12 mouse cellular contexts compared by ENCODE assay signal in genomic region chr3:133163174-133163573, GRCm38 (mm10).
A peak's percentile ranks its signal among the peaks of the same experiment; 100 is the strongest.
DNase-seq lines count a peak whose midpoint lies in the region; ATAC-seq lines count a peak whose summit lies in the region.
"Had no signal": no experiment of that assay in that cellular context is flagged by ENCODE, and none has a peak within 500 bp of the region (broad histone marks: within the 10 kb centered on the region; RNA-seq: fewer than 3 reads in every experiment).

No protein-coding gene starts in this region.

- no peaks in the 10 kb centered on the region for H3K36me3 ChIP-seq in neural tube, embryonic 11.5 days (ENCODE audit: control insufficient read depth, insufficient read depth, low read length)
- H3K36me3 ChIP-seq in hindbrain, embryonic 14.5 days (replicated peaks; ENCODE audit: control insufficient read depth, insufficient read depth) = no peaks in the 10 kb centered on the region
- no peaks in the 10 kb centered on the region for H3K36me3 ChIP-seq in neural tube, embryonic 15.5 days

- H3K27ac ChIP-seq in neural tube, embryonic 11.5 days (ENCODE audit: low read depth, low read length) = no peak overlapping the region
- 0 out of 2 replicates have a peak overlapping the region, but pooled peaks have one; percentile 3 for H3K27ac ChIP-seq in hindbrain, embryonic 14.5 days
- H3K27ac ChIP-seq in neural tube, embryonic 15.5 days (replicated peaks) = no peak overlapping the region

- H3K9me3 ChIP-seq in neural tube, embryonic 11.5 days (ENCODE audit: control insufficient read depth, low read length) = no peaks in the 10 kb centered on the region
- no peaks in the 10 kb centered on the region for H3K9me3 ChIP-seq in hindbrain, embryonic 14.5 days (ENCODE audit: control insufficient read depth, low read length)
- no peaks in the 10 kb centered on the region for H3K9me3 ChIP-seq in neural tube, embryonic 15.5 days (replicated peaks)

- no peak overlapping the region for H3K4me3 ChIP-seq in neural tube, embryonic 11.5 days (ENCODE audit: low read depth, low read length)
- no peak overlapping the region for H3K4me3 ChIP-seq in hindbrain, embryonic 14.5 days (replicated peaks; ENCODE audit: low read length)
- no peak overlapping the region for H3K4me3 ChIP-seq in neural tube, embryonic 15.5 days (replicated peaks)

- peak; percentile 42 to 73 for DNase-seq in cerebellum, postnatal 14 days
- DNase-seq in cerebellum, adult 9-10 months = no peak
- no peak for DNase-seq in neural tube, embryonic 11.5 days (ENCODE audit: low spot score)
- DNase-seq in neural tube, embryonic 10.5 days (ENCODE audit: extremely low spot score, low spot score) = no peak
- DNase-seq in hindbrain, embryonic 14.5 days (ENCODE audit: low spot score) = peak; percentile 61
- DNase-seq in liver = no peak
- DNase-seq in heart, adult 9 months (ENCODE audit: low spot score in 2 of 2) = no peak
- DNase-seq: cerebellum, postnatal 36 days; thymus, postnatal 14 days had no signal

- no peaks in the 10 kb centered on the region for H3K27me3 ChIP-seq in neural tube, embryonic 11.5 days (ENCODE audit: control insufficient read depth, insufficient read depth, low read length)
- no peaks in the 10 kb centered on the region for H3K27me3 ChIP-seq in hindbrain, embryonic 14.5 days (ENCODE audit: control insufficient read depth, insufficient read depth, low read length)
- no peaks in the 10 kb centered on the region for H3K27me3 ChIP-seq in neural tube, embryonic 15.5 days (replicated peaks)

- peak; percentile 45; the same call in 1 of the 2 replicates for ATAC-seq in neural tube, embryonic 11.5 days (ENCODE audit: insufficient read depth, low FRiP score, low TSS enrichment)
- ATAC-seq in hindbrain, embryonic 14.5 days (ENCODE audit: low FRiP score) = peak; percentile 88
- peak; percentile 87 for ATAC-seq in neural tube, embryonic 15.5 days (ENCODE audit: low FRiP score)
- ATAC-seq: intestine, postnatal 0 days had no signal

- no peak overlapping the region for H3K4me2 ChIP-seq in neural tube, embryonic 11.5 days (ENCODE audit: low read depth)
- H3K4me2 ChIP-seq in hindbrain, embryonic 14.5 days (replicated peaks) = no peak overlapping the region
- H3K4me2 ChIP-seq in neural tube, embryonic 15.5 days = no peak overlapping the region
- H3K4me2 ChIP-seq: liver, embryonic 11.5 days had no signal

- WGBS in neural tube, embryonic 11.5 days = 71% methylated on average over 7 of the region's 7 CpGs
- WGBS in hindbrain, embryonic 14.5 days = 30% methylated on average over 7 of the region's 7 CpGs
- 33% methylated on average over 7 of the region's 7 CpGs for WGBS in neural tube, embryonic 15.5 days

- no peaks in the 10 kb centered on the region for H3K4me1 ChIP-seq in neural tube, embryonic 11.5 days (ENCODE audit: control insufficient read depth, insufficient read depth, low read length)
- H3K4me1 ChIP-seq in hindbrain, embryonic 14.5 days (replicated peaks; ENCODE audit: control insufficient read depth, insufficient read depth, low read length) = peaks cover 15% of the 10 kb centered on the region; the same call in 1 of the 2 replicates
- H3K4me1 ChIP-seq in neural tube, embryonic 15.5 days = peaks cover 15% of the 10 kb centered on the region

- no peak overlapping the region for H3K9ac ChIP-seq in neural tube, embryonic 11.5 days (ENCODE audit: low read length)
- no peak overlapping the region for H3K9ac ChIP-seq in hindbrain, embryonic 14.5 days
- no peak overlapping the region for H3K9ac ChIP-seq in neural tube, embryonic 15.5 days (replicated peaks)

Comparison
In these comparisons a context has a peak if more than half of its experiments do, and no peak if none do; other contexts are left out.
1. DNase-seq: peak in cerebellum, postnatal 14 days (2 of 2) and hindbrain, embryonic 14.5 days (single experiment); none in cerebellum, adult 9-10 months (single experiment), neural tube, embryonic 11.5 days (single experiment), neural tube, embryonic 10.5 days (single experiment), liver (single experiment) and heart, adult 9 months (0 of 2).
2. Peak in every context shown above with its lines, with median percentiles within 50 percentile points of each other: ATAC-seq.